ENCODE assay signal across 19 mouse cellular contexts in the genomic region with DNA sequence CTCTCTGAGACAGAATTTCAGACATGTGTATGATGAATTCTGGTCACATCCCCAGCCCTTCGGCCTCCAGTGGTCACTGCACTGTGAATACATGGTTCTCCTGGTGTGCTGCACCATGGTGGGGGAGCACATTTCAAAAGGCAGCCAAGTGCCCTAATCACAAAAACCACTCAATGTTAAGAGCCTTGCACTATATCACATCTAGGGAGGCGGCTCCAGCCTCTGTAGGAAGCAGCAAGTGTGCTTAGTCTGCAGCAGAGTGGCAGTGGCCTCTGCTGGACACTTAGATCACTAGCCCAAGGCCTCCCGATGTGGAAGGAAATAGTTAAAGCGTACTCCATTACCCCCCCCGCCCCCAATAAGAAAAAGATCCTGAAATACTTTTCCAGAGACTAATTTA. TPM values are rescaled to one million over a fixed set of nuclear protein-coding genes. Genes with fewer than 3 reads are reported as not detected.
DNase-seq lines count a peak whose midpoint lies in the region; ATAC-seq and TF ChIP-seq lines count a peak whose summit lies in the region.
"Had no signal": no experiment of that assay in that cellular context is flagged by ENCODE, and none has a peak within 500 bp of the region (broad histone marks: within the 10 kb centered on the region; RNA-seq: fewer than 3 reads in every experiment).

No protein-coding gene starts in this region.

- H3K27me3 ChIP-seq in heart, embryonic 14.5 days (ENCODE audit: control insufficient read depth, insufficient read depth, low read length): no peaks in the 10 kb centered on the region
- H3K27me3 ChIP-seq in hindbrain, postnatal 0 days (ENCODE audit: insufficient read depth, low read length): no peaks in the 10 kb centered on the region
- H3K27me3 ChIP-seq in hindbrain, embryonic 16.5 days (replicated peaks; ENCODE audit: control insufficient read depth, insufficient read depth, low read length): no peaks in the 10 kb centered on the region
- no peaks in the 10 kb centered on the region for H3K27me3 ChIP-seq in lung, embryonic 14.5 days (ENCODE audit: insufficient read depth, low read length)
- H3K27me3 ChIP-seq: CH12.LX; embryonic facial prominence, embryonic 12.5 days; forebrain, embryonic 15.5 days; hindbrain, embryonic 15.5 days; Patski had no signal

- no peak for DNase-seq in heart, adult 8-10 months (ENCODE audit: low spot score)
- no peak for DNase-seq in hindbrain, postnatal 0 days (ENCODE audit: low spot score)
- DNase-seq in lung, embryonic 14.5 days: no peak
- no peak for DNase-seq in lung, postnatal 25 days (ENCODE audit: low spot score)
- DNase-seq in layer of hippocampus, postnatal 14 days (ENCODE audit: low spot score in 2 of 2): no peak
- DNase-seq: cerebellum, adult 11-12 months; cerebellum, adult 9-10 months; cerebellum, postnatal 25 days; gastrocnemius, postnatal 36 days; heart, adult 18-20 months had no signal

- 40% methylated on average over 5 of the region's 5 CpGs for WGBS in heart, embryonic 14.5 days
- WGBS in hindbrain, postnatal 0 days: 61% methylated on average over 5 of the region's 5 CpGs
- 76% methylated on average over 5 of the region's 5 CpGs for WGBS in hindbrain, embryonic 16.5 days
- 77% methylated on average over 5 of the region's 5 CpGs for WGBS in lung, embryonic 14.5 days

- H3K9ac ChIP-seq in heart, embryonic 14.5 days (ENCODE audit: low read length): no peak overlapping the region
- no peak overlapping the region for H3K9ac ChIP-seq in hindbrain, postnatal 0 days (replicated peaks; ENCODE audit: low read length)
- no peak overlapping the region for H3K9ac ChIP-seq in hindbrain, embryonic 16.5 days (ENCODE audit: low read depth, low read length)
- H3K9ac ChIP-seq in lung, embryonic 14.5 days: no peak overlapping the region
- H3K9ac ChIP-seq: embryonic facial prominence, embryonic 12.5 days; forebrain, embryonic 15.5 days; hindbrain, embryonic 15.5 days had no signal

- peaks cover 64% of the 10 kb centered on the region for H3K36me3 ChIP-seq in heart, embryonic 14.5 days (ENCODE audit: control insufficient read depth, insufficient read depth, low read length)
- peaks cover 41% of the 10 kb centered on the region for H3K36me3 ChIP-seq in hindbrain, postnatal 0 days (ENCODE audit: insufficient read depth, low read length)
- H3K36me3 ChIP-seq in hindbrain, embryonic 16.5 days (ENCODE audit: control insufficient read depth, insufficient read depth, low read length): peaks cover 28% of the 10 kb centered on the region
- peaks cover 66% of the 10 kb centered on the region for H3K36me3 ChIP-seq in lung, embryonic 14.5 days (ENCODE audit: insufficient read depth)

- H3K4me3 ChIP-seq in heart, embryonic 14.5 days (ENCODE audit: control insufficient read depth in 1 of 2, insufficient read depth in 1 of 2, low read depth in 1 of 2, low read length in 2 of 2): no peak overlapping the region
- no peak overlapping the region for H3K4me3 ChIP-seq in hindbrain, postnatal 0 days (ENCODE audit: low read length)
- H3K4me3 ChIP-seq in hindbrain, embryonic 16.5 days (ENCODE audit: low read length): no peak overlapping the region
- no peak overlapping the region for H3K4me3 ChIP-seq in lung, embryonic 14.5 days (ENCODE audit: low read depth, low read length)
- H3K4me3 ChIP-seq: embryonic facial prominence, embryonic 12.5 days; forebrain, embryonic 15.5 days; hindbrain, embryonic 15.5 days had no signal

- H3K4me2 ChIP-seq in heart, embryonic 14.5 days (ENCODE audit: low read length): no peak overlapping the region
- H3K4me2 ChIP-seq in hindbrain, postnatal 0 days (ENCODE audit: low read depth, low read length): no peak overlapping the region
- H3K4me2 ChIP-seq in hindbrain, embryonic 16.5 days (ENCODE audit: low read length): no peak overlapping the region
- no peak overlapping the region for H3K4me2 ChIP-seq in lung, embryonic 14.5 days
- H3K4me2 ChIP-seq: embryonic facial prominence, embryonic 12.5 days; forebrain, embryonic 15.5 days; hindbrain, embryonic 15.5 days had no signal

- no peak overlapping the region for H3K27ac ChIP-seq in heart, embryonic 14.5 days (replicated peaks in 1 of 2; ENCODE audit: control insufficient read depth in 1 of 2, insufficient read depth in 1 of 2, low read depth in 2 of 2, low read length in 2 of 2)
- no peak overlapping the region for H3K27ac ChIP-seq in hindbrain, postnatal 0 days
- H3K27ac ChIP-seq in hindbrain, embryonic 16.5 days (ENCODE audit: low read depth, low read length): no peak overlapping the region
- H3K27ac ChIP-seq in lung, embryonic 14.5 days (ENCODE audit: low read depth): no peak overlapping the region
- H3K27ac ChIP-seq: embryonic facial prominence, embryonic 12.5 days; forebrain, embryonic 15.5 days; hindbrain, embryonic 15.5 days had no signal

- TF ChIP-seq CTCF in hindbrain, postnatal 0 days (IDR thresholded peaks at IDR 0.05; ENCODE audit: low read depth): peak; percentile 17; the same call in 1 of the 2 replicates
- TF ChIP-seq CTCF in lung, embryonic 14.5 days (IDR thresholded peaks at IDR 0.05; ENCODE audit: low read depth): peak; percentile 8; the same call in 1 of the 2 replicates

- ATAC-seq in heart, embryonic 14.5 days (ENCODE audit: insufficient number of reproducible peaks, insufficient read depth, low FRiP score, low read depth): peak; percentile 63; the same call in 1 of the 2 replicates
- ATAC-seq in hindbrain, postnatal 0 days: no peak
- no peak for ATAC-seq in hindbrain, embryonic 16.5 days
- ATAC-seq in lung, embryonic 14.5 days (ENCODE audit: insufficient read depth): no peak
- ATAC-seq: activated CD4-positive, CD25-positive, alpha-beta regulatory T cell, adult 4 months; forebrain, embryonic 15.5 days; Patski had no signal

- H3K4me1 ChIP-seq in heart, embryonic 14.5 days (ENCODE audit: control insufficient read depth in 2 of 2, insufficient read depth in 2 of 2, low read length in 2 of 2): peaks cover 6 to 27% of the 10 kb centered on the region in 2 experiments; a peak in 3 of 4 replicates
- no peaks in the 10 kb centered on the region for H3K4me1 ChIP-seq in hindbrain, postnatal 0 days (ENCODE audit: insufficient read depth, low read length)
- no peaks in the 10 kb centered on the region; the same call in 1 of the 2 replicates for H3K4me1 ChIP-seq in hindbrain, embryonic 16.5 days (ENCODE audit: control insufficient read depth, insufficient read depth, low read depth, low read length)
- H3K4me1 ChIP-seq in lung, embryonic 14.5 days (ENCODE audit: insufficient read depth): no peaks in the 10 kb centered on the region
- H3K4me1 ChIP-seq: embryonic facial prominence, embryonic 12.5 days; forebrain, embryonic 15.5 days; hindbrain, embryonic 15.5 days had no signal

- no peaks in the 10 kb centered on the region for H3K9me3 ChIP-seq in heart, embryonic 14.5 days (ENCODE audit: control insufficient read depth, low read length)
- H3K9me3 ChIP-seq in hindbrain, postnatal 0 days (ENCODE audit: low read length): no peaks in the 10 kb centered on the region
- no peaks in the 10 kb centered on the region for H3K9me3 ChIP-seq in hindbrain, embryonic 16.5 days (ENCODE audit: control insufficient read depth, low read length)
- no peaks in the 10 kb centered on the region for H3K9me3 ChIP-seq in lung, embryonic 14.5 days (ENCODE audit: low read depth, low read length)
- H3K9me3 ChIP-seq: embryonic facial prominence, embryonic 12.5 days; forebrain, embryonic 15.5 days; hindbrain, embryonic 15.5 days had no signal

RNA-seq across cellular contexts. Expression of a gene that starts 51.3 kb away (rescaled TPM):
- polyA plus RNA-seq in heart, embryonic 14.5 days (2014; fragmentation: Nextera tagmentation; extraction: Ambion mirVana): 0.05 and 0.19 TPM in 2 replicates
- total RNA-seq in heart, adult 8-10 months (2022): under 1 TPM in 1 of 4 experiments, not detected in 3; 0.06 TPM
- 0.72 and 0.84 TPM in 2 replicates for total RNA-seq in hindbrain, postnatal 0 days (2014; rRNA removed)
- polyA plus RNA-seq in hindbrain, postnatal 0 days (2015; fragmentation: Nextera tagmentation; extraction: Ambion mirVana): 2.3 and 2.4 TPM in 2 replicates
- polyA plus RNA-seq in hindbrain, embryonic 16.5 days (2015; fragmentation: Nextera tagmentation; extraction: Ambion mirVana): 2.3 and 2.9 TPM in 2 replicates
- polyA plus RNA-seq in lung, embryonic 14.5 days (2014; fragmentation: Nextera tagmentation; extraction: Ambion mirVana): 0.07 TPM in 1 of 2 replicates, not detected in the other
- 1 to 10 TPM in 1 of 2 experiments, under 1 TPM in 1; 0.93 to 1.2 TPM for total RNA-seq in layer of hippocampus, postnatal 14 days (2021)
- total RNA-seq: CH12.LX; heart, adult 18-20 months; heart, postnatal 25 days had no signal
